Mouse (Mus musculus): ENCODE results near the gene Tnnt3.

Tnnt3 gene

GRCm38 (mm10) chr7:142564955-142565643 is 66.5 kb downstream of the Tnnt3 start:
- DNase-seq (ENCODE audit: low spot score in 2 of 2), result no peak

Data from urinary bladder, adult 18-20 months (tissue).